In genomic region chr12:86840526-86840925, GRCm38 (mm10) we compare ENCODE assay signal across 22 mouse cellular contexts. TPM values are rescaled to one million over a fixed set of nuclear protein-coding genes. Genes with fewer than 3 reads are reported as not detected.
A peak's percentile ranks its signal among the peaks of the same experiment; 100 is the strongest.
DNase-seq lines count a peak whose midpoint lies in the region; ATAC-seq and TF ChIP-seq lines count a peak whose summit lies in the region.
"Had no signal": no experiment of that assay in that cellular context is flagged by ENCODE, and none has a peak within 500 bp of the region (broad histone marks: within the 10 kb centered on the region; RNA-seq: fewer than 3 reads in every experiment).

No protein-coding gene starts in this region.

- no peaks in the 10 kb centered on the region for H3K36me3 ChIP-seq in forebrain, embryonic 10.5 days (replicated peaks)
- H3K36me3 ChIP-seq in forebrain, embryonic 14.5 days (ENCODE audit: control insufficient read depth, insufficient read depth, low read length), result no peaks in the 10 kb centered on the region
- no peaks in the 10 kb centered on the region for H3K36me3 ChIP-seq in hindbrain, embryonic 10.5 days
- H3K36me3 ChIP-seq in hindbrain, postnatal 0 days (ENCODE audit: insufficient read depth, low read length), result no peaks in the 10 kb centered on the region
- H3K36me3 ChIP-seq in limb, embryonic 10.5 days, result no peaks in the 10 kb centered on the region
- H3K36me3 ChIP-seq: embryonic facial prominence, embryonic 13.5 days; embryonic facial prominence, embryonic 15.5 days had no signal

- WGBS in forebrain, embryonic 10.5 days, result 79% methylated on average over 4 of the region's 4 CpGs
- 83% methylated on average over 4 of the region's 4 CpGs for WGBS in forebrain, embryonic 14.5 days
- 79% methylated on average over 4 of the region's 4 CpGs for WGBS in hindbrain, embryonic 10.5 days
- WGBS in hindbrain, postnatal 0 days, result 83% methylated on average over 4 of the region's 4 CpGs
- 79% methylated on average over 4 of the region's 4 CpGs for WGBS in limb, embryonic 10.5 days

- no peak overlapping the region for H3K9ac ChIP-seq in forebrain, embryonic 14.5 days (ENCODE audit: low read length)
- H3K9ac ChIP-seq in hindbrain, postnatal 0 days (replicated peaks; ENCODE audit: low read length), result no peak overlapping the region
- H3K9ac ChIP-seq: embryonic facial prominence, embryonic 13.5 days; embryonic facial prominence, embryonic 15.5 days; forebrain, embryonic 13.5 days had no signal

- H3K4me1 ChIP-seq in forebrain, embryonic 10.5 days, result peaks cover 38% of the 10 kb centered on the region
- no peaks in the 10 kb centered on the region; the same call in 1 of the 2 replicates for H3K4me1 ChIP-seq in forebrain, embryonic 14.5 days (ENCODE audit: control insufficient read depth, insufficient read depth, low read length)
- H3K4me1 ChIP-seq in hindbrain, embryonic 10.5 days (replicated peaks), result peaks cover 23% of the 10 kb centered on the region
- H3K4me1 ChIP-seq in hindbrain, postnatal 0 days (ENCODE audit: insufficient read depth, low read length), result no peaks in the 10 kb centered on the region
- H3K4me1 ChIP-seq in limb, embryonic 10.5 days, result peaks cover 30% of the 10 kb centered on the region

- no peak overlapping the region for H3K4me2 ChIP-seq in forebrain, embryonic 14.5 days (ENCODE audit: low read length)
- no peak overlapping the region for H3K4me2 ChIP-seq in hindbrain, postnatal 0 days (ENCODE audit: low read depth, low read length)
- H3K4me2 ChIP-seq: embryonic facial prominence, embryonic 13.5 days; embryonic facial prominence, embryonic 15.5 days; forebrain, embryonic 13.5 days had no signal

- H3K27ac ChIP-seq in forebrain, embryonic 10.5 days, result peak overlapping the region; percentile 25; the same call in 1 of the 2 replicates
- H3K27ac ChIP-seq in forebrain, embryonic 14.5 days (ENCODE audit: low read depth, low read length), result no peak overlapping the region
- H3K27ac ChIP-seq in hindbrain, embryonic 10.5 days, result peak overlapping the region; percentile 8; the same call in 1 of the 2 replicates
- H3K27ac ChIP-seq in hindbrain, postnatal 0 days, result no peak overlapping the region
- H3K27ac ChIP-seq in limb, embryonic 10.5 days, result no peak overlapping the region
- H3K27ac ChIP-seq: embryonic facial prominence, embryonic 13.5 days; embryonic facial prominence, embryonic 15.5 days; forebrain, embryonic 13.5 days had no signal

- H3K4me3 ChIP-seq in forebrain, embryonic 10.5 days, result no peak overlapping the region
- H3K4me3 ChIP-seq in forebrain, embryonic 14.5 days (ENCODE audit: low read depth, low read length), result no peak overlapping the region
- no peak overlapping the region for H3K4me3 ChIP-seq in hindbrain, embryonic 10.5 days
- H3K4me3 ChIP-seq in hindbrain, postnatal 0 days (ENCODE audit: low read length), result no peak overlapping the region
- H3K4me3 ChIP-seq in limb, embryonic 10.5 days, result no peak overlapping the region
- H3K4me3 ChIP-seq: embryonic facial prominence, embryonic 13.5 days; embryonic facial prominence, embryonic 15.5 days; erythroblast, embryonic 14.5 days; forebrain, embryonic 13.5 days had no signal

- H3K27me3 ChIP-seq in forebrain, embryonic 10.5 days (ENCODE audit: poor library complexity, severe bottlenecking), result peaks cover 5% of the 10 kb centered on the region; the same call in 1 of the 2 replicates
- no peaks in the 10 kb centered on the region for H3K27me3 ChIP-seq in forebrain, embryonic 14.5 days (replicated peaks; ENCODE audit: control insufficient read depth, insufficient read depth, low read length)
- H3K27me3 ChIP-seq in hindbrain, embryonic 10.5 days (ENCODE audit: insufficient read depth, poor library complexity, severe bottlenecking), result peaks cover 12% of the 10 kb centered on the region; the same call in 1 of the 2 replicates
- H3K27me3 ChIP-seq in hindbrain, postnatal 0 days (ENCODE audit: insufficient read depth, low read length), result no peaks in the 10 kb centered on the region
- peaks cover 6% of the 10 kb centered on the region; the same call in 1 of the 2 replicates for H3K27me3 ChIP-seq in limb, embryonic 10.5 days (ENCODE audit: low read depth, poor library complexity, severe bottlenecking)
- H3K27me3 ChIP-seq: embryonic facial prominence, embryonic 13.5 days; embryonic facial prominence, embryonic 15.5 days; forebrain, embryonic 13.5 days had no signal

- ATAC-seq in forebrain, embryonic 14.5 days, result no peak
- ATAC-seq in hindbrain, postnatal 0 days, result no peak
- ATAC-seq: forebrain, embryonic 13.5 days; forebrain, embryonic 16.5 days had no signal

- H3K9me3 ChIP-seq in forebrain, embryonic 10.5 days, result no peaks in the 10 kb centered on the region
- no peaks in the 10 kb centered on the region for H3K9me3 ChIP-seq in forebrain, embryonic 14.5 days (replicated peaks; ENCODE audit: control insufficient read depth, low read length)
- no peaks in the 10 kb centered on the region for H3K9me3 ChIP-seq in hindbrain, embryonic 10.5 days
- no peaks in the 10 kb centered on the region for H3K9me3 ChIP-seq in hindbrain, postnatal 0 days (ENCODE audit: low read length)
- no peaks in the 10 kb centered on the region for H3K9me3 ChIP-seq in limb, embryonic 10.5 days (replicated peaks)
- H3K9me3 ChIP-seq: embryonic facial prominence, embryonic 13.5 days; embryonic facial prominence, embryonic 15.5 days; forebrain, embryonic 13.5 days had no signal

- no peak for DNase-seq in forebrain, embryonic 10.5 days (ENCODE audit: extremely low spot score, low spot score)
- no peak for DNase-seq in forebrain, embryonic 14.5 days (ENCODE audit: low spot score)
- DNase-seq in hindbrain, embryonic 10.5 days (ENCODE audit: low spot score), result no peak
- no peak for DNase-seq in hindbrain, postnatal 0 days (ENCODE audit: low spot score)
- DNase-seq in 416B (ENCODE audit: low read depth), result peak; percentile 79
- DNase-seq in natural killer cell, adult 2 months (ENCODE audit: low spot score in 2 of 2), result peak; percentile 51 to 72
- DNase-seq in limb, embryonic 10.5 days (ENCODE audit: low spot score), result no peak
- DNase-seq: adrenal gland, adult 2 months; adrenal gland, postnatal 10 days; adrenal gland, postnatal 25 days; cerebellum, adult 11 months; cerebellum, adult 18-20 months; cerebellum, adult 8-10 months; cerebellum, adult 9-11 months; cerebellum, postnatal 14 days; cerebellum, postnatal 36 days; embryo, embryonic 11 days had no signal

- no peak for TF ChIP-seq CTCF in hindbrain, postnatal 0 days (IDR thresholded peaks at IDR 0.05; ENCODE audit: low read depth)

RNA-seq across cellular contexts. Expression of gene Irf2bpl, which starts 44.1 kb away (rescaled TPM):
- 20.5 and 22.6 TPM in 2 replicates for polyA plus RNA-seq in forebrain, embryonic 10.5 days (2016; fragmentation: Nextera tagmentation; extraction: Ambion mirVana)
- polyA plus RNA-seq in forebrain, embryonic 14.5 days (2014; fragmentation: Nextera tagmentation; extraction: Ambion mirVana), result 41.4 and 56.5 TPM in 2 replicates
- 20.3 and 34.2 TPM in 2 replicates for polyA plus RNA-seq in hindbrain, embryonic 10.5 days (2016; fragmentation: Nextera tagmentation; extraction: Ambion mirVana)
- total RNA-seq in hindbrain, postnatal 0 days (2014; rRNA removed), result 146 and 159 TPM in 2 replicates
- polyA plus RNA-seq in hindbrain, postnatal 0 days (2015; fragmentation: Nextera tagmentation; extraction: Ambion mirVana), result 59.4 and 66.9 TPM in 2 replicates
- polyA plus RNA-seq in limb, embryonic 10.5 days (2016; fragmentation: Nextera tagmentation; extraction: Ambion mirVana), result 11.9 and 22.6 TPM in 2 replicates

Comparison
In these comparisons a context has a peak if more than half of its experiments do, and no peak if none do; other contexts are left out.
1. H3K27ac ChIP-seq: peak in forebrain, embryonic 10.5 days (single experiment) and hindbrain, embryonic 10.5 days (single experiment); none in forebrain, embryonic 14.5 days (single experiment), hindbrain, postnatal 0 days (single experiment) and limb, embryonic 10.5 days (single experiment).
2. DNase-seq: peak in 416B (single experiment) and natural killer cell, adult 2 months (2 of 2); none in forebrain, embryonic 10.5 days (single experiment), forebrain, embryonic 14.5 days (single experiment), hindbrain, embryonic 10.5 days (single experiment), hindbrain, postnatal 0 days (single experiment) and limb, embryonic 10.5 days (single experiment).